Mouse (Mus musculus) left cerebral cortex, adult 18-20 months (tissue): ENCODE measurements around the gene Fanca. TPM values are rescaled to one million over a fixed set of nuclear protein-coding genes. Genes with fewer than 3 reads are reported as not detected.
A peak's percentile ranks its signal among the peaks of the same experiment; 100 is the strongest.
"Not testable (repeated sequence)": the region's sequence is repeated elsewhere in the genome, so short reads cannot be mapped to it uniquely, and the experiment has no call there.

Experiments
- DNase-seq, 2 experiments: peaks; one replicate each; pipeline ENCODE4 v3.0.0; 2021 to 2022; ENCODE audit warnings: low spot score in 2 of 2, mixed read lengths in 1 of 2
- total RNA-seq, 2 experiments: library from RNA; stranded (reverse); gene quantifications; 2 replicates each; pipeline ENCODE4 v1.2.3; 2021

Gene Fanca
- total RNA-seq, 2 experiments from 2014 or later: 1.5 to 1.9 TPM

DNA sequence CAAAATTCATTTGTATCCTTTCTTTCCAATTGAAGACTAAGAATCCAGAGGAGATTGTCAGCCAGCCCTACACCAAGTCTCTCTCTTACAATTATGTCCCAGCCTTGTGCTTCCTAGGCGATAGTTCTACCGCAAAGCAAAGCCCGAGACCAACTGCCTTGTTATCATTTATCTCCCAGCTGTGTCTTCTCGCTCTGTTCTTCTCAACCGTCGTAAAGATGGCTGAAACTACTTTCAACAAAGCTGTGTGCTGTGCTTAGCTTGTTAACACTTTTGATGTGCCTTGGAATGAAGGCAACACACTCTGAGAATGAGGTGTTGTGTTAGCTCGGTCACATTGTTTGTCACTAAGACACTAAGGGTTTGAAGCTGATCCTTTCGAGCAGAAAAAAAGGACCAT, 13.4 kb upstream of the Fanca start:
- DNase-seq: no peak

GRCm38 (mm10) chr8:123331301-123331700, 12.9 kb upstream of the Fanca start:
- DNase-seq: peak in 1 of 2 experiments; percentile 40

DNA sequence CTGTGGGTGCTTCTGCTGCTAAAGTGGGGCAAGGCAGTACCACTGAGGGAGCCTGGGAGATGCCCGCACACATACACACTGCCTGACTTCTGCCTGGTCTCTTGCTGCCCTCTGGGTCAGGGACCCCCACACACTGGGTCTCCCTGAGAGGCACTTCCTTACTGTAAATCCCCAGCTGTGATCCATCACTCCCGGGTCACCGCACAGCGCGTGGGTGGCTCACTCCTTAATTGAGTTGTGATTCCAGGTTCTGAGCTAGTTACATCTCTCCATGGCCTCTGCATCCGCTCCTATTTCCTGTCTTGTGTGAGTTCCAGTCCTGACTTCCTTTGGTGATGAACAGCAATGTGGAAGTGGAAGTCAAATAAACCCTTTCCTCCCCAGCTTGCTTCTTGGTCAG, 12.3 kb upstream of the Fanca start:
- DNase-seq: no peak

DNA sequence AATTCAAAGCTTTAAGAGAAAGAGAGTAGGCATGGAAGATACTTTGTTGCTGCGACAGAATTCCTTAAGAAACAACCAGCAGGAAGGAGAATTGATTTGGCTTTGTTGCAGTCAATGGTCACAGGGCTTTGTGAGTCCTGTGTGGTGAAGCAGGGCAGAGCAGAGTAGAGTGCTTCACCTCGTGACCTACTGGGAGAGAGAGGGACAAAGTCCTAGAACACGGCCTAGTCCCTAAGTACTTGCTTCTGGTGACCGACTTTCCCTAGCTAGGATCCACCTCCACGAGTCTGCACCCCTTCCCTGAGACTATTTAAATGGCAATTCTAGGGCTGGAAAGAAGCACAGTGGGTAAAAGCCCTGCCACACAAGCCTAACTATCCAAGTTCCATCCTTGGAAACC, 11.6 kb upstream of the Fanca start:
- no peak for DNase-seq

GRCm38 (mm10) chr8:123329350-123329749, 11.0 kb upstream of the Fanca start:
- no peak for DNase-seq

- no peak for DNase-seq
Measured at GRCm38 (mm10) chr8:123328552-123328951, 10.2 kb upstream of the Fanca start.

GRCm38 (mm10) chr8:123319522-123320164, 1.3 kb upstream of the Fanca start:
- peak; percentile 17 to 42 for DNase-seq

GRCm38 (mm10) chr8:123317781-123318466, 452 bp downstream of the Fanca start:
- DNase-seq: no peak

- no peak for DNase-seq
Measured at GRCm38 (mm10) chr8:123308738-123309137, 9.6 kb downstream of the Fanca start.

DNA sequence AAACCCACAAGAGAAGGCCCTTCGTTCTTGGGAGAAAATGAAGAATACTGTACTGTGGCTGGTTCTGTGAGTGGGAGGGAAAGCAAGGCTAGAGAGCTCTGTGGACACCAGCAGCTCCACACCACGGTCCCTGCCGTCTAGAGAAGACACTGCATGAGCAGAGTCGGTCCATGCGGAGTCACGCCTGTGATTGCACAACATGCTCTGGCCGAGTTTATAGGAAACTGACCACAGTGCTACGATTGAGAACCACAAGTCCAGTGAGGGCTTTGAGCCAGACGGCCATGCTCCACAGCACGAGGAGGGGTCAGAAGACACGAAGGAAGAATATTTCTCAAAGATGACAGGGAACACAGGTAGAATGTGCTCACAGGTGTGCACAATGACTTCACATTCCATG, 20.1 kb downstream of the Fanca start:
- no peak for DNase-seq

DNA sequence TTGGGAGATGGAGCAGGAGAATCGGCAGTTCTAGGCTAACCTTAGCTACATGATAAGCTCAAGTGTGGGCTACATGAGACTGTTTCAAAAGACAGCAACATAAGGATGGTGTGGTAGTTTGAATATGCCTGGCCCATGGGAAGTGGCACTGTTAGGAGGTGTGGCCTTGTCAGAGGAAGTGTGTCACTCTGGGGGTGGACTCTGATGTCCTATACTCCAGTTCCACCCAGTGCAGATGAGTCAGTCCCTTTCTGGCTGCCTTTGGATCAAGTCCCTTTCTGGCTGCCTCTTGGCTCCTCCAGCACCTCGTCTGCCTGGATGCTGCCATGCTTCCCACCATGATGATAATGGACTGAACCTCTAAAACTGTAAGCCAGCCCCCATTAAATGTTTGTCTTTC, 25.6 kb downstream of the Fanca start:
- DNase-seq: no peak

DNA sequence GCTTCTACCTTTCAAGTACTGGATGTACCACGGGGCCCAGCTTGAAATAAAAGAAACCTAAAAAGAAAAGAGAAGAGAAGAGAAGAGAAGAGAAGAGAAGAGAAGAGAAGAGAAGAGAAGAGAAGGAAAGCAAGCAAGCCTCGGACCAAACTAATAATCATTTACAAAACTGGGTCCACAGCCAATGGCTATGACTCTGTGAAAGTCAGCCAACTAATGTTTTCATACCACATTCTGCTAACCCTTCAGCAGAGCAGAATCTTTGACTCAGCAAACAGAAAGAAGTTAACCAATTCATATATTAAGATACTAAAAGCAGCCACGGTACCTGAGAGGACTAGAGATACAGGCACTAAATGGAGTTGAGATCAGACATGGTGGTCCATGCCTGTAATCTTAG, 26.1 kb downstream of the Fanca start:
- DNase-seq: no peak

- DNase-seq: no peak
Measured at GRCm38 (mm10) chr8:123291716-123292115, 26.7 kb downstream of the Fanca start.

- no peak for DNase-seq
Measured at GRCm38 (mm10) chr8:123290679-123291078, 27.7 kb downstream of the Fanca start.

GRCm38 (mm10) chr8:123290166-123290565, 28.2 kb downstream of the Fanca start:
- peak; percentile 25 to 38 for DNase-seq

- no peak for DNase-seq
Measured at GRCm38 (mm10) chr8:123287362-123287761, 31.0 kb downstream of the Fanca start.

GRCm38 (mm10) chr8:123284493-123284892, 33.9 kb downstream of the Fanca start:
- no peak for DNase-seq

DNA sequence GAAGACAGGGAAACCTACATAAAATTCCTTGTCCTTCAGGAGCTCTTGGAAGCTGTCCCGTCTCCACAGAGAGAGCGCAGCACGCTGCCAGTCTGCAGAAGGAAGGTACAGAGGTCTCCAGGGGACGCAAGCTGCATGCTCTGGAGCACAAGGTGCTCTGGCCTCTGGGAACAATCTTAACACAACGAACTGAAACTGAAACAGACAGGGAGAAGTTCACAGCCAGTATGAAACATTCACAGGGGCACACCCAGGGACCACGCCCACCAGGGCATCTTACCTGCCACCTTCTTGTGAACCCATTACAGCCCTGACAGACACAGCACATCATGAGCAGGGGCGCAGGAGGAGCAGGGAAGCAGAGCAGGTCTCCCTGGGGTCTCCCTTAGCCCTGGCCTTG, 34.4 kb downstream of the Fanca start:
- no peak for DNase-seq

- not testable (repeated sequence) for DNase-seq
Measured at GRCm38 (mm10) chr8:123282994-123283393, 35.4 kb downstream of the Fanca start.

GRCm38 (mm10) chr8:123280302-123281094, 37.9 kb downstream of the Fanca start:
- DNase-seq: no peak

- DNase-seq: no peak
Measured at GRCm38 (mm10) chr8:123279828-123280227, 38.5 kb downstream of the Fanca start.

- no peak for DNase-seq
Measured at GRCm38 (mm10) chr8:123278445-123278844, 39.9 kb downstream of the Fanca start.
